Mouse (Mus musculus): Measurements from ENCODE around the gene Pla2g15.

- no peak for TF ChIP-seq CTCF (IDR thresholded peaks at IDR 0.05; ENCODE audit: borderline replicate concordance, extremely low read depth, insufficient read depth, insufficient read length)
- TF ChIP-seq POLR2A (IDR thresholded peaks at IDR 0.05; ENCODE audit: borderline replicate concordance, extremely low read depth, insufficient read depth, insufficient read length, poor library complexity, severe bottlenecking) = no peak
These were observed 842 bp downstream of the Pla2g15 start for GRCm38 (mm10) chr8:106151041-106151440.
